Comparison of ENCODE assay signal across 9 mouse cellular contexts in genomic region chr17:25432433-25433181, GRCm38 (mm10). TPM values are rescaled to one million over a fixed set of nuclear protein-coding genes. Genes with fewer than 3 reads are reported as not detected.
DNase-seq lines count a peak whose midpoint lies in the region; ATAC-seq lines count a peak whose summit lies in the region.
"Had no signal": no experiment of that assay in that cellular context is flagged by ENCODE, and none has a peak within 500 bp of the region (broad histone marks: within the 10 kb centered on the region; RNA-seq: fewer than 3 reads in every experiment).

No protein-coding gene starts in this region.

- 1% methylated on average over 53 of the region's 53 CpGs for WGBS in heart, embryonic 12.5 days
- 1% methylated on average over 53 of the region's 53 CpGs for WGBS in embryonic facial prominence, embryonic 11.5 days
- 2% methylated on average over 52 of the region's 53 CpGs for WGBS in hindbrain, embryonic 15.5 days

- peak overlapping the region; percentile 81 for H3K4me3 ChIP-seq in heart, embryonic 12.5 days
- peak overlapping the region; percentile 76 for H3K4me3 ChIP-seq in embryonic facial prominence, embryonic 11.5 days (ENCODE audit: low read depth, low read length)
- peak overlapping the region; percentile 65 for H3K4me3 ChIP-seq in hindbrain, embryonic 15.5 days

- no peak for ATAC-seq in heart, embryonic 12.5 days (ENCODE audit: insufficient number of reproducible peaks, low FRiP score)
- 0 out of 2 replicates have a peak, but pooled peaks have one; percentile 5 for ATAC-seq in embryonic facial prominence, embryonic 11.5 days (replicated peaks; ENCODE audit: insufficient number of reproducible peaks, low FRiP score, low TSS enrichment, low read depth)
- ATAC-seq in hindbrain, embryonic 15.5 days (ENCODE audit: low FRiP score, low read depth): peak; percentile 11; the same call in 1 of the 2 replicates
- ATAC-seq in granulocyte monocyte progenitor cell, adult 5-6 weeks (replicated peaks; ENCODE audit: poor library complexity, severe bottlenecking): no peak

- 0 out of 2 replicates have a peak, but pooled peaks cover 6% of the 10 kb centered on the region for H3K27me3 ChIP-seq in heart, embryonic 12.5 days (replicated peaks)
- H3K27me3 ChIP-seq in embryonic facial prominence, embryonic 11.5 days (ENCODE audit: control insufficient read depth, insufficient read depth, low read length): peaks cover 3% of the 10 kb centered on the region; the same call in 1 of the 2 replicates
- H3K27me3 ChIP-seq in hindbrain, embryonic 15.5 days: no peaks in the 10 kb centered on the region

- peak overlapping the region; percentile 77 for H3K4me2 ChIP-seq in heart, embryonic 12.5 days
- H3K4me2 ChIP-seq in embryonic facial prominence, embryonic 11.5 days (ENCODE audit: low read depth, low read length): peak overlapping the region; percentile 96
- H3K4me2 ChIP-seq in hindbrain, embryonic 15.5 days: peak overlapping the region; percentile 81

- H3K27ac ChIP-seq in heart, embryonic 12.5 days (ENCODE audit: poor library complexity, severe bottlenecking): peak overlapping the region; percentile 87
- H3K27ac ChIP-seq in embryonic facial prominence, embryonic 11.5 days (replicated peaks; ENCODE audit: low read depth, low read length): peak overlapping the region; percentile 47; the same call in 1 of the 2 replicates
- H3K27ac ChIP-seq in hindbrain, embryonic 15.5 days (replicated peaks): peak overlapping the region; percentile 77

- peaks cover 71% of the 10 kb centered on the region for H3K4me1 ChIP-seq in heart, embryonic 12.5 days (replicated peaks)
- H3K4me1 ChIP-seq in embryonic facial prominence, embryonic 11.5 days (ENCODE audit: control insufficient read depth, insufficient read depth, low read length): peaks cover 5% of the 10 kb centered on the region; the same call in 1 of the 2 replicates
- peaks cover 50% of the 10 kb centered on the region for H3K4me1 ChIP-seq in hindbrain, embryonic 15.5 days (replicated peaks)

- DNase-seq in heart, adult 11 months: no peak
- peak; percentile 16 for DNase-seq in ES-CJ7 (ENCODE audit: low read depth, low spot score)
- peak; percentile 42 for DNase-seq in embryonic facial prominence, embryonic 11.5 days (ENCODE audit: low spot score)
- peak; percentile 15 to 29 for DNase-seq in lung, postnatal 4 days
- DNase-seq in testis, postnatal 14 days (ENCODE audit: low spot score): peak; percentile 45

- H3K9ac ChIP-seq in heart, embryonic 12.5 days: peak overlapping the region; percentile 89
- H3K9ac ChIP-seq in embryonic facial prominence, embryonic 11.5 days (replicated peaks; ENCODE audit: low read length): peak overlapping the region; percentile 74
- peak overlapping the region; percentile 74 for H3K9ac ChIP-seq in hindbrain, embryonic 15.5 days

- H3K9me3 ChIP-seq in heart, embryonic 12.5 days (replicated peaks): no peaks in the 10 kb centered on the region
- H3K9me3 ChIP-seq in embryonic facial prominence, embryonic 11.5 days (replicated peaks; ENCODE audit: control insufficient read depth, low read length): no peaks in the 10 kb centered on the region
- H3K9me3 ChIP-seq in hindbrain, embryonic 15.5 days: no peaks in the 10 kb centered on the region

- peaks cover 6% of the 10 kb centered on the region; the same call in 1 of the 2 replicates for H3K36me3 ChIP-seq in heart, embryonic 12.5 days
- no peaks in the 10 kb centered on the region for H3K36me3 ChIP-seq in embryonic facial prominence, embryonic 11.5 days (replicated peaks; ENCODE audit: control insufficient read depth, insufficient read depth, low read depth, low read length)
- H3K36me3 ChIP-seq in hindbrain, embryonic 15.5 days: no peaks in the 10 kb centered on the region

RNA-seq across cellular contexts. Expression of gene Cacna1h, which starts 1.0 kb away (rescaled TPM):
- 13.5 and 16.3 TPM in 2 replicates for polyA plus RNA-seq in heart, embryonic 12.5 days (2016; fragmentation: Nextera tagmentation; extraction: Ambion mirVana)
- 3.7 TPM in 2 replicates for polyA plus RNA-seq in embryonic facial prominence, embryonic 11.5 days (2014; fragmentation: Nextera tagmentation; extraction: Ambion mirVana)
- 10.0 and 10.6 TPM in 2 replicates for polyA plus RNA-seq in hindbrain, embryonic 15.5 days (2015; fragmentation: Nextera tagmentation; extraction: Ambion mirVana)
- not detected in 2 replicates for total RNA-seq in granulocyte monocyte progenitor cell, adult 5-6 weeks (2014; fragmentation: Nextera tagmentation)
- not detected in 2 replicates for total RNA-seq in granulocyte monocyte progenitor cell, adult 5-6 weeks (2017)

RNA-seq across cellular contexts. Expression of gene Tekt4, which starts 21.8 kb away (rescaled TPM):
- polyA plus RNA-seq in heart, embryonic 12.5 days (2016; fragmentation: Nextera tagmentation; extraction: Ambion mirVana): 0.45 and 0.54 TPM in 2 replicates
- polyA plus RNA-seq in embryonic facial prominence, embryonic 11.5 days (2014; fragmentation: Nextera tagmentation; extraction: Ambion mirVana): not detected in 2 replicates
- polyA plus RNA-seq in hindbrain, embryonic 15.5 days (2015; fragmentation: Nextera tagmentation; extraction: Ambion mirVana): 1.1 and 1.3 TPM in 2 replicates
- not detected in 2 replicates for total RNA-seq in granulocyte monocyte progenitor cell, adult 5-6 weeks (2014; fragmentation: Nextera tagmentation)
- not detected in 2 replicates for total RNA-seq in granulocyte monocyte progenitor cell, adult 5-6 weeks (2017)
- total RNA-seq: adrenal gland, adult 18-20 months had no signal

Comparison
In these comparisons a context has a peak if more than half of its experiments do, and no peak if none do; other contexts are left out.
1. ATAC-seq: peak in embryonic facial prominence, embryonic 11.5 days (single experiment) and hindbrain, embryonic 15.5 days (single experiment); none in heart, embryonic 12.5 days (single experiment) and granulocyte monocyte progenitor cell, adult 5-6 weeks (single experiment).
2. Peak in every context shown above with its lines, with median percentiles within 50 percentile points of each other: H3K27ac ChIP-seq, H3K4me2 ChIP-seq, H3K4me3 ChIP-seq and H3K9ac ChIP-seq.